Mouse (Mus musculus) ES-Bruce4 (cell line): ENCODE data around the gene Grb10. TPM values are rescaled to one million over a fixed set of nuclear protein-coding genes. Genes with fewer than 3 reads are reported as not detected.

ENCODE experiments used
- H3K27ac ChIP-seq: 2 replicates; pipeline ENCODE4 v1.5.1; 2012; ENCODE audit warnings: low read length, inconsistent platforms; ENCODE audit not compliant: insufficient read depth
- H3K27me3 ChIP-seq: 2 replicates; pipeline ENCODE4 v1.6.1; 2012; ENCODE audit warnings: mild to moderate bottlenecking, low read length, inconsistent platforms; ENCODE audit not compliant: control insufficient read depth, poor library complexity, insufficient read depth, severe bottlenecking
- H3K36me3 ChIP-seq: 2 replicates; pipeline ENCODE4 v1.6.1; 2012; ENCODE audit warnings: inconsistent platforms, mild to moderate bottlenecking, low read length, moderate library complexity; ENCODE audit not compliant: control insufficient read depth, poor library complexity, insufficient read depth, severe bottlenecking
- H3K4me1 ChIP-seq: one replicate; pipeline ENCODE4 v1.8.1; 2011; ENCODE audit warnings: low read length; ENCODE audit not compliant: control insufficient read depth, insufficient read depth
- H3K4me3 ChIP-seq: 2 replicates; pipeline ENCODE4 v1.5.1; 2011; ENCODE audit warnings: low read depth, mild to moderate bottlenecking, low read length
- H3K9ac ChIP-seq: 2 replicates; pipeline ENCODE4 v1.6.1; 2012; ENCODE audit warnings: low read depth, mild to moderate bottlenecking, inconsistent platforms; ENCODE audit not compliant: poor library complexity, severe bottlenecking
- H3K9me3 ChIP-seq: replicated peaks from 2 replicates; pipeline ENCODE4 v1.6.1; 2012; ENCODE audit warnings: mild to moderate bottlenecking, low read length, inconsistent platforms; ENCODE audit not compliant: control insufficient read depth, poor library complexity, insufficient read depth, severe bottlenecking
- CTCF ChIP-seq: IDR thresholded peaks from one replicate; pipeline ENCODE4 v1.8.1; 2011; ENCODE audit warnings: low read depth, low read length
- EP300 ChIP-seq: IDR thresholded peaks from 2 replicates; pipeline ENCODE4 v1.6.1; 2011; ENCODE audit warnings: low read depth, low read length; ENCODE audit not compliant: insufficient read depth
- POLR2A ChIP-seq: IDR thresholded peaks from one replicate; pipeline ENCODE4 v1.8.1; 2011; ENCODE audit warnings: low read length; ENCODE audit not compliant: insufficient read depth
- polyA plus RNA-seq: library from polyadenylated mRNA; stranded (reverse); fragments of >200 nt; gene quantifications from 2 replicates; pipeline ENCODE4 v1.2.4, GENCODE M21; 2011; ENCODE audit warnings: low read depth; ENCODE audit not compliant: missing spikeins, insufficient read depth, insufficient read length

Grb10 gene
- polyA plus RNA-seq, 1 experiment, result 160 TPM

- H3K9me3 ChIP-seq, result no peaks in the 10 kb centered on the region
- no peaks in the 10 kb centered on the region for H3K27me3 ChIP-seq
- no peaks in the 10 kb centered on the region for H3K4me1 ChIP-seq
- H3K9ac ChIP-seq, result peak overlapping the region; percentile 40; the same call in 1 of the 2 replicates
- H3K4me3 ChIP-seq, result no peak overlapping the region
- H3K27ac ChIP-seq, result no peak overlapping the region
- TF ChIP-seq EP300 (no peak), CTCF (no peak), POLR2A (no peak)
- no peaks in the 10 kb centered on the region for H3K36me3 ChIP-seq
These were observed 152.0 kb downstream of the Grb10 start for GRCm38 (mm10) chr11:11886403-11886998.

GRCm38 (mm10) chr11:11885921-11886320 lies 152.6 kb downstream of the Grb10 start:
- Histone ChIP-seq H3K4me1 (no peaks in the 10 kb centered on the region), H3K36me3 (no peaks in the 10 kb centered on the region), H3K27ac (no peak overlapping the region), H3K9me3 (no peaks in the 10 kb centered on the region), H3K27me3 (no peaks in the 10 kb centered on the region), H3K9ac (no peak overlapping the region), H3K4me3 (no peak overlapping the region)
- TF ChIP-seq EP300 (0 out of 2 replicates have a peak, but pooled peaks have one; percentile 10), CTCF (no peak), POLR2A (no peak)

DNA sequence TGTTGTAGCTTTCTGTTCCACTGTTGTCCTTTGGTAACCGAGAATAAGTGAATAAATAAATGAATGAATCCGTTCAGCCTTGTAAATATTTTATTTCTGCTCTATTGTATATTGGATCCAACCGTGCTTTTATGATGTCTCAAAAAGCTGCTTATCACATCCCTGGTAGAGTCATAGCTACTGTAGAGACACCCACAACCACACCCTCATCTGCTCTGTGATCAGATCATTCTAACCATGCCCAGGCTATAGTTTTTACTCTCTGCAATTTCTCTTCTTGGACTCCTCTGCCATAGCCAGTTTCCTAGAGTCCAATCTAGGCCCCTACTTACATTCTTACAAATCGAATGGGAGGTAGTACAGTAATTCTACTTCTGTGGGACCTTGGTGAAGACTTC lies 153.2 kb downstream of the Grb10 start:
- TF ChIP-seq EP300 (no peak), POLR2A (no peak), CTCF (no peak)
- no peaks in the 10 kb centered on the region for H3K36me3 ChIP-seq
- 0 out of 2 replicates have a peak overlapping the region, but pooled peaks have one; percentile 54 for H3K27ac ChIP-seq
- H3K9ac ChIP-seq, result no peak overlapping the region
- H3K27me3 ChIP-seq, result no peaks in the 10 kb centered on the region
- no peaks in the 10 kb centered on the region for H3K9me3 ChIP-seq
- H3K4me1 ChIP-seq, result no peaks in the 10 kb centered on the region
- H3K4me3 ChIP-seq, result no peak overlapping the region

DNA sequence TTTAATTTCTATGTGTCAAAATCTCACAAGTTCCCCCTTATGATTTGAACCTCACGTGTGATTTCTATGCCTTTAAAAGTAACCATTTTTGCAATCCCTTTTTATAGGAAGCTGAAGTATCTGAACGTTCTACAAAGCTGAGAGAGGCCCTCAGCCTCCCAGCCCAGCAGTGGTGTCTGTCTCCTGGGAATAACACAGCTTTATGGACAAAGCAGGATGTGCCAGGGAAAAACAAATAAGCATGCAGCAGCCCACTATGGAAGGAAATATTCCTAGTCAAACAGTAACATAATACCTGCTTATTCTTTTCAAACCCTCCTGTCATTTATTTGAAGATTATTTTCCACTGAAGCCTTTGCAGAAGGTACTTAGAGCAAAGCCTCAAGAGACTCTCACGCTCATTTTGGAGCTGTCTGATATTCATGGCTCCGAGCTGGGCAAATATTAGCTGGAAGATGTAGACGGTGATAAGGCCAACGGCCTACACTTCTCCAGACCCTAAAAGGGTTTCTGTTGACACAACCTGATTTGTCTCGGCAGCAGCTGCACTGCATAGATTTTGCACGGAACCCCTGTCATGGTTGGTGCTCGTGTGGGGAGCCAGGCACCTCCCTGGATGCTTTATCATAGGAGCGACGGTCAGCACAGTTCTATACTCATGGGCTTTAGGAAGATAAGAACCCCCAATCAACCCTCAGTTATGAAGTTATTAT lies 153.8 kb downstream of the Grb10 start:
- Histone ChIP-seq H3K9ac (no peak overlapping the region), H3K27ac (no peak overlapping the region), H3K9me3 (no peaks in the 10 kb centered on the region), H3K27me3 (no peaks in the 10 kb centered on the region), H3K4me3 (no peak overlapping the region), H3K36me3 (no peaks in the 10 kb centered on the region), H3K4me1 (no peaks in the 10 kb centered on the region)
- TF ChIP-seq POLR2A, result no peak
- TF ChIP-seq EP300, result no peak
- TF ChIP-seq CTCF, result no peak

DNA sequence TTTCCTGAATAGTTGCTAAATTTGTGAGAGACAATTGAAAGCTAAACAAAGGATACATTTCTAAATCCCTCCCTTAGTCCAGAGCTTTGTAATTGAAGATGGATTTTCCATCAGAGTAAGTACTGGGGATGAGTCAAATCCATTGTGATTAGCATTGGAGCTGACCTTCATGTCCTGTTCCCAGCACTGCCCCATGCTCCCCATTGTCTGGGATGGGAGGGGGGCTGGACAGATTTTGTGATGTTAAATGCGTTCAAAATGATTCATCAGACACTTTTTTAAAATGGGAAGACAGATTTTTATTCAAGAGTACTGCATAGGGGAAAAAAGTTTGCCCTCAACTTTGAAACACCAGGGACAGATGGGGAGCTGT lies 156.7 kb downstream of the Grb10 start:
- Histone ChIP-seq H3K27me3 (no peaks in the 10 kb centered on the region), H3K9me3 (no peaks in the 10 kb centered on the region), H3K27ac (peak overlapping the region; percentile 88), H3K36me3 (no peaks in the 10 kb centered on the region), H3K4me1 (peaks cover 1% of the 10 kb centered on the region), H3K9ac (no peak overlapping the region), H3K4me3 (no peak overlapping the region)
- no peak for TF ChIP-seq POLR2A
- no peak for TF ChIP-seq CTCF
- peak; percentile 90 for TF ChIP-seq EP300

DNA sequence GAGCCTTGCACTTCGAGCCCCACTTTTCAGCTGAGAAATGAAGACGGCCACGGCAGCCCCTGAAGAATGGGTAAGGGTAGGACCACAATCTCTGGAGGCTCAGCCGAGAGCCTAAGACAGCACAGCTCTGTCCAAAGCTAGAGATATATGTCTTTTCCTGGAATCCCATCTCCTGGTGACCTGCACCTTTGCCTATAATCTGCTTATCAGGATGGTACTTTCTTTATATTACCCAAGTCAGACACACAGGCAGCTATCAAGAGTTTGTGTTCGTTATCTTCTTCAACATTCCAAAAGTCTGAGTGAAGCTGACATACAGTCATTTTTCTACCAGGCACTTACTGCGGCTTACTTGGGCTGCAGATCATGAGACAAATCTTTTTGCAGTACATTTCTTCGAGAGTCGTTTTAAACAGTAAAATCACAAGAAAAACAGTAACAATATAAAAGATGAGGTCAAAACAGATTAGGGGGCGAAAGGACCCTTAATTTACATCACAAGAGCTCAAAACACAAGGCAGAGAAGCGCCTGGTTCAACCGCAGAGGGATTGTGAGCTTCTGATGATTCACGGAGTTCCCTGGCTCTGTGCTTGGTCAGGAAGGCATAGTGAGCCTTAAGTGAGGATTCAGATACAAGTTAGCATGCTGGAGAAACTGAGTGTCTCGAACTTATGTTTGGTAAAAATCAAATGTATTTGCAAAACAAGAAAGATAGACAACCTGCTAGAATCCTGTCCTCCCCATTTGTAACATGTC lies 157.3 kb downstream of the Grb10 start:
- Histone ChIP-seq H3K9me3 (no peaks in the 10 kb centered on the region), H3K4me3 (no peak overlapping the region), H3K27ac (peak overlapping the region; percentile 88), H3K27me3 (no peaks in the 10 kb centered on the region), H3K9ac (no peak overlapping the region), H3K36me3 (no peaks in the 10 kb centered on the region), H3K4me1 (peaks cover 1% of the 10 kb centered on the region)
- TF ChIP-seq POLR2A (no peak), EP300 (no peak), CTCF (no peak)

Other genes with a start within 250 kb of the Grb10 start
- 89.3 and 93.2 TPM in 2 replicates for gene Fignl1, start 229.7 kb downstream of the Grb10 start, polyA plus RNA-seq
- 7.0 and 9.1 TPM in 2 replicates for gene Ddc, start 140.5 kb downstream of the Grb10 start, polyA plus RNA-seq